Mouse (Mus musculus) heart, embryonic 15.5 days (tissue): ENCODE results near the gene Kcnh4. TPM values are rescaled to one million over a fixed set of nuclear protein-coding genes. Genes with fewer than 3 reads are reported as not detected.

Experiments used
- ATAC-seq: fragments of 200-750 bp; cut with Nextera tagmentation; replicated peaks from 2 replicates; pipeline ENCODE4 v1.8.0; 2017; ENCODE audit warnings: low read depth, moderate TSS enrichment; ENCODE audit not compliant: insufficient number of reproducible peaks, insufficient read depth, low FRiP score
- H3K27ac ChIP-seq: fragments of 300-500 bp; sonication (generic); 2 replicates; pipeline ENCODE4 v1.5.1; 2015; ENCODE audit warnings: mild to moderate bottlenecking, inconsistent platforms
- H3K27me3 ChIP-seq: fragments of 300-500 bp; sonication (generic); 2 replicates; pipeline ENCODE4 v1.6.1; 2015; ENCODE audit warnings: inconsistent platforms
- H3K36me3 ChIP-seq: fragments of 300-500 bp; sonication (generic); 2 replicates; pipeline ENCODE4 v1.6.1; 2015; ENCODE audit warnings: mild to moderate bottlenecking, inconsistent platforms
- H3K4me1 ChIP-seq: fragments of 300-500 bp; sonication (generic); replicated peaks from 2 replicates; pipeline ENCODE4 v1.6.1; 2015; ENCODE audit warnings: inconsistent platforms
- H3K4me2 ChIP-seq: fragments of 300-500 bp; sonication (generic); 2 replicates; pipeline ENCODE4 v1.6.1; 2015; ENCODE audit warnings: inconsistent platforms, mild to moderate bottlenecking, moderate library complexity
- H3K4me3 ChIP-seq: fragments of 300-500 bp; sonication (generic); 2 replicates; pipeline ENCODE4 v1.5.1; 2015; ENCODE audit warnings: mild to moderate bottlenecking, inconsistent platforms
- H3K9ac ChIP-seq: fragments of 300-500 bp; sonication (generic); 2 replicates; pipeline ENCODE4 v1.6.1; 2015; ENCODE audit warnings: mild to moderate bottlenecking, inconsistent platforms
- H3K9me3 ChIP-seq: fragments of 300-500 bp; sonication (generic); replicated peaks from 2 replicates; pipeline ENCODE4 v1.6.1; 2016; ENCODE audit warnings: inconsistent platforms
- WGBS: fragments of 180-500 bp; shearing (Covaris S2); methylation state at CpG from one replicate; pipeline ENCODE4 v1.1.7; 2015; ENCODE audit warnings: mixed read lengths; 5-methylcytosine and 5-hydroxymethylcytosine counted together
- polyA plus RNA-seq: library from polyadenylated mRNA; unstranded; fragments of >200 nt; fragmentation: Nextera tagmentation; extraction: Ambion mirVana; gene quantifications from 2 replicates; pipeline ENCODE4 v1.2.1, GENCODE M21; 2015

Gene Kcnh4
- polyA plus RNA-seq, 1 experiment from 2014 or later, result not detected

DNA sequence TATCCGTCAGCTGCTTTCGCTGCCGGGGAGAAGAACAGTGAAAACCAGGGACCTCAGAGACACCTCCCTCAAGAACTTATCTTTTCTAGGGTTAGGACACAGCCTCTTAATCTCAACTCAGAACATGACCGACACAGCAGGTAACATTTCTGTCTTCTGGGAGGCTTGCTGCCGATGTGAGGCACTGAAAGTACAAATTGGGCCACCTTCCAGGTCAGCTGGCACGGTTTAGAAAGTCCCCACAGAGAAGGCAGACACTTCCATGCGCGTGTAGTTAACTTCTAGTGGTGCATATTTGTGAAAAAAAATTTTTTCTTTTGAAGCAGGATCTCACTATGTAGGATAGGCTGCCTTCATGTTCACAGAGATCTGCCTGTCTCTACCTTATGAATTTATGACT is 24.5 kb upstream of the Kcnh4 start:
- no peak overlapping the region for H3K4me3 ChIP-seq
- no peak for ATAC-seq
- H3K4me2 ChIP-seq, result no peak overlapping the region
- H3K27me3 ChIP-seq, result no peaks in the 10 kb centered on the region
- H3K9ac ChIP-seq, result no peak overlapping the region
- peaks cover 2% of the 10 kb centered on the region; the same call in 1 of the 2 replicates for H3K4me1 ChIP-seq
- H3K9me3 ChIP-seq, result no peaks in the 10 kb centered on the region
- H3K27ac ChIP-seq, result no peak overlapping the region
- peaks cover 74% of the 10 kb centered on the region for H3K36me3 ChIP-seq
- 79% methylated on average over 8 of the region's 8 CpGs for WGBS

DNA sequence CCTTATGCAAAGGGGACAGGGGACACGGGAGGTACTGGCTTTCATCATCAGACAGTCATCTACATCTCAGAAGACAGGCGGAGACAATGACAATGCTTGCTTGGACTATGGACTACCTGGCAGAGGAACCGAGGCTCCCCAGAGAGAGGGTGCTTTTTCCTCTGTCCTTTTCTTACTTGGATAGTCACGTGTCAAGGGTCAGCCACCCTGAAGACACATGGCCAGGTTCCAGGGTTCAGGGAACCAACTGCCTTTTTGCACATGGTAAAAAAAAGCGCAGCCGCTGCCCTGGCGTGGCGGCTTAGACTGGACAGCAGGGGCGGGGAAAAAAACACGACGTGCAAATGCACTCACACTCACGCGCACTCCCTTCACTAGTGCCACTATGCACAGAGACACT is 22.8 kb upstream of the Kcnh4 start:
- Histone ChIP-seq H3K9ac (no peak overlapping the region), H3K9me3 (no peaks in the 10 kb centered on the region), H3K36me3 (peaks cover 72% of the 10 kb centered on the region), H3K27me3 (no peaks in the 10 kb centered on the region), H3K4me2 (no peak overlapping the region), H3K27ac (no peak overlapping the region), H3K4me3 (no peak overlapping the region), H3K4me1 (peaks cover 2% of the 10 kb centered on the region; the same call in 1 of the 2 replicates)
- 78% methylated on average over 13 of the region's 13 CpGs for WGBS
- ATAC-seq, result no peak

DNA sequence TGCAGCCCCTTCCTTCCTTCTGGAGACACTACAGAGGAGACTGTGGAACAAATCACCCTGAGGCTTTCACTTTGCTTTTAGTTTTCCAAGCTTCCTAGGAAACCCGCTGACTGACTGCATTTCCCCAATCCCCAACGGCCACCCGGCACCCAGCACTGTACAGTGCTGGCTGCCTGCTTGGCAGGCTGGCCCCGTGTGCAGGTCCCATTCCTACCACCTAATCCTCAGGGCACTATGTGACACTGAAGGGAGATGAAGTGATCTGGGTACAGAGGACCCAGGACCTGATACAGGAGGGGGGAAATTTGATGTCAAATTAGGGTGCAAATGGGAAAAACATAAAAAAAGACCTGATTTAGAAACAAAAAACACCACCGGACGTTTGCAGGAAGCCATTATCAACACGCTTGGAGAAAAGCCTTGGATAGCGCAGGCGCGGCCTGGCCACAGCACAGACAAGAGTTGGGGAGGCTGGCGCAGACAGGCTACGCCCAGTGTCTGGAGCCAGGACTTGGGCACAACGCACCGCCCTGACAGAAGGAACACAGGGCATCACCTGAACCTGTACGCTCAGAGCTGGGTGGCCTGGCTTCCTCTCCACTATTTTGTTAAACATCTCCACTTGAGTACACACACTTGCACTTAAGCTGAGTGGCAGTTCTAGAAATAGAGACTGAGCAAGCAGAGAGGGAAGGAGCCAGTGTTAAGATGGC is 22.2 kb upstream of the Kcnh4 start:
- Histone ChIP-seq H3K27me3 (no peaks in the 10 kb centered on the region), H3K4me2 (no peak overlapping the region), H3K4me1 (peaks cover 2% of the 10 kb centered on the region; the same call in 1 of the 2 replicates), H3K9ac (no peak overlapping the region), H3K9me3 (no peaks in the 10 kb centered on the region), H3K36me3 (peaks cover 66% of the 10 kb centered on the region), H3K27ac (peak overlapping the region; percentile 26; the same call in 1 of the 2 replicates), H3K4me3 (no peak overlapping the region)
- ATAC-seq, result no peak
- WGBS, result 72% methylated on average over 15 of the region's 15 CpGs

DNA sequence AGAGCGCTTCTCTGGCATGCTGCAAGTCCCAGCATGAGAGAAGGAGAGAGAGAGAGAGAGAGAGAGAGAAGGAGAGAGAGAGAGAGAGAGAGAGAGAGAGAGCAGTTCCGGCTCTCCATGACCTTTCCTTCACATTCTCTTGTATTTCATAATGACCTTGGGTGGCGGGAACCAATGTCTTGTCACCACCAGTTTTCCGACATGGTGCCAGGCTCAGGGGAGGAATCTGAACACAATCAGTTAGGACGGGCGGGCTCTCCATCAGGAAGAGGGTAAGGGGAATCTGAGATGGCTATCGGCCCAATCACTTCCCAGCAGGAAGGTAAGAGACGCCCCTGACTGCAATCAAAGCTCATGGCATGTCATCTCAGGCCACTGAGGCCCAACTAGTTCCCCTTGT is 20.5 kb upstream of the Kcnh4 start:
- 63% methylated on average over 8 of the region's 8 CpGs for WGBS
- ATAC-seq, result no peak

DNA sequence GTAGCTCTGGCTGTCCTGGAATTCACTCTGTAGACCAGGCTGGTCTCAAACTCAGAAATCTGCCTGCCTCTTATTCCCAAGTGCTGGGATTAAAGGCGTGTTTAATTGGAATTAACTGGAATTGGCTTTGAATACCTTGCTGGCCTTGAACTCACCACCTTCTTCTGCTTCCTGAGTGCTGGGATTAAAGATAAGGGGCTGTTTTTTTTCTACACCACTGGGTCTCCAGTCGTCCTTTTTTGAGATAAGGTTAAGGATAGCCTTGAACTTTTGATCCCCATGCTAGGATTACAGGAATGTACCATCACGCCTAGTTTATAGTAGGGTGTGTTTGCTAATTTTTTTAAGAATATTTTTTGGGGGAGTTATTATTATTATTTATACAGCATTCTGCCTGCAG is 18.3 kb upstream of the Kcnh4 start:
- WGBS, result 61% methylated on average over 3 of the region's 3 CpGs
- no peak for ATAC-seq
- no peaks in the 10 kb centered on the region for H3K27me3 ChIP-seq
- H3K4me1 ChIP-seq, result peaks cover 2% of the 10 kb centered on the region; the same call in 1 of the 2 replicates
- H3K36me3 ChIP-seq, result peaks cover 34% of the 10 kb centered on the region
- no peak overlapping the region for H3K4me2 ChIP-seq
- H3K27ac ChIP-seq, result no peak overlapping the region
- no peak overlapping the region for H3K4me3 ChIP-seq
- no peak overlapping the region for H3K9ac ChIP-seq
- no peaks in the 10 kb centered on the region for H3K9me3 ChIP-seq

More for the DNA sequence above, 20.5 kb upstream of the Kcnh4 start:
- no peaks in the 10 kb centered on the region for H3K9me3 ChIP-seq
- peaks cover 2% of the 10 kb centered on the region; the same call in 1 of the 2 replicates for H3K4me1 ChIP-seq
- H3K4me3 ChIP-seq, result no peak overlapping the region
- H3K27me3 ChIP-seq, result no peaks in the 10 kb centered on the region
- H3K36me3 ChIP-seq, result peaks cover 53% of the 10 kb centered on the region
- H3K4me2 ChIP-seq, result no peak overlapping the region
- H3K9ac ChIP-seq, result no peak overlapping the region
- H3K27ac ChIP-seq, result no peak overlapping the region

DNA sequence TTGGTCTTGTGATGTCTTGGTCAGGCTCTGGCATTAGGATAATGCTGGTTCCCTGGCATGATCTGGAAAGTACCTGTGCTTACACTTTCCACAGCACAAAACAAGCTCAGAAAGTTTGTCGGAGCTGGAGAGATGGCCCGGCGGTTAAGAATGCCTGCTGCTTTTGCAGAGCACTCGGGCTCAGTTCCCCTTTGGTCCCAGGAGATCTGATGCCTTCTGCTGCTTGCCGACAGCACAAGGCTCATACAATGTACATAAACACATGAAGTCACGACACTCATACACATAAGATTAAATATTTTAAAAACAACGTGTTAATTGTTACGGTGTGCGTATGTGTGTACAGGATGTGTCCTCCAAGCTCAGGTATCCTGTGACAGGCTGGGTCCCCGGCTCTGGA is 16.2 kb upstream of the Kcnh4 start:
- Histone ChIP-seq H3K4me2 (no peak overlapping the region), H3K27me3 (no peaks in the 10 kb centered on the region), H3K36me3 (peaks cover 15% of the 10 kb centered on the region), H3K4me1 (peaks cover 2% of the 10 kb centered on the region; the same call in 1 of the 2 replicates), H3K27ac (no peak overlapping the region), H3K9ac (no peak overlapping the region), H3K9me3 (no peaks in the 10 kb centered on the region), H3K4me3 (no peak overlapping the region)
- ATAC-seq, result no peak
- 80% methylated on average over 10 of the region's 10 CpGs for WGBS

DNA sequence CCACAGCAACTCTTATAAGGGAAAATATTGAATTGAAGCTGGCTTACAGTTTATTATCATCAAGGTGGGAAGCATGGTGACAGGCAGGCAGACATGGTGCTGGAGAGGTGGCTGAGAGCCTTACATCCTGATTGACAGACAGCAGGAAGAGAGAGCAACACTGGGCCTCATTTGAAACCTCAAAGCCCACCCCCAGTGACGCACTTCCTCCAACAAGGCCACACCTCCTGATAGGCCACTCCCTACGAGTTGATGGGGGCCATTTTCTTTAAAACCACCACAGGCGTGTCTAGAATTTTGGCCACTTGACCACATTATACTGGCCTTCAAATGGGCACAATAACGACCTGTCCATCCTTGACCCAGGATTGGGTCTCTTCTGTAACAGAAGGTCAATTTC is 14.5 kb upstream of the Kcnh4 start:
- Histone ChIP-seq H3K4me2 (no peak overlapping the region), H3K9ac (no peak overlapping the region), H3K36me3 (peaks cover 8% of the 10 kb centered on the region), H3K27me3 (no peaks in the 10 kb centered on the region), H3K4me1 (peaks cover 10% of the 10 kb centered on the region), H3K9me3 (no peaks in the 10 kb centered on the region), H3K4me3 (no peak overlapping the region), H3K27ac (no peak overlapping the region)
- 79% methylated on average over 4 of the region's 4 CpGs for WGBS
- no peak for ATAC-seq

DNA sequence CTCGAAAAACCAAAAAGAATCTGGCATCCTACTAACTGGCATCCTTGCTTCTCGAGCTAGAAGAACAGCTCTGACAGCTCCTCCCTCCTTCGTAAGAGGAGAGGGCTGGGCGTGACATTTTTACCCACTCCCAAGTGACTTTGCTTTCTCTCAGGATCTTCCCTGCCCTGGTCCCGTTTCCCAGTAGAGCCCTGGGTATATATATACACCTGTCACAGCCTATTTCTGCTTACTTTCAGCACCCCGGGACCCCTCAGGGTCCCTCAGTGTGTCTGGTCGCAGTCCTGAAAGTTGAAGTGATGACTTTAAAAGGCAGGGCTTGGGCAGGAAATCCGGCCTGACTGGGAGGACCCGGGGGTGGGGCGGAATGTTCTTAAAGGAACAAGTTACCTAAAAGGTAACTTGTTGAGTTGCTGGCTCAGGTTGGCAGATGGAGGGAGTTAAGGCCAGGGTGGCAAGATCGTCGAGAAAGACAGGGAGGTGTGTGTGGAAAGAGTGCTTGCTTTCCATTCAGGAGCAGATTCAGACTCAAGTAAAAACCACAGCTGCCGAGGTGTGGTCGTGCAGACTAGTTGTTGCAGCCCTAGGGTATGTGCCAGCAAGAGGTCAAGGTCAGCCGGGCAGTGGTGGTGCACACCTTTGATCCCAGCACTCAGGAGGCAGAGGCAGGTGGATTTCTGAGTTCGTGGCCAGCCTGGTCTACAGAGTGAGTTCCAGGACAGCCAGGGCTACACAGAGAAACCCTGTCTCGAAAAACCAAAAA is 11.1 kb upstream of the Kcnh4 start, which contains the start of gene Ghdc:
Gene Ghdc (minus strand): TSS at position 312 of the 763 bp plus-strand sequence.
- Histone ChIP-seq H3K36me3 (no peaks in the 10 kb centered on the region), H3K4me2 (peak within 1 kb of the TSS; percentile 74), H3K4me1 (peaks cover 11% of the 10 kb centered on the region), H3K9me3 (no peaks in the 10 kb centered on the region), H3K27me3 (no peaks in the 10 kb centered on the region), H3K4me3 (peak within 1 kb of the TSS; percentile 78), H3K27ac (peak within 1 kb of the TSS; percentile 75), H3K9ac (peak within 1 kb of the TSS; percentile 68)
- peak; percentile 63; the same call in 1 of the 2 replicates for ATAC-seq
- 15% methylated on average over 17 of the region's 17 CpGs for WGBS

DNA sequence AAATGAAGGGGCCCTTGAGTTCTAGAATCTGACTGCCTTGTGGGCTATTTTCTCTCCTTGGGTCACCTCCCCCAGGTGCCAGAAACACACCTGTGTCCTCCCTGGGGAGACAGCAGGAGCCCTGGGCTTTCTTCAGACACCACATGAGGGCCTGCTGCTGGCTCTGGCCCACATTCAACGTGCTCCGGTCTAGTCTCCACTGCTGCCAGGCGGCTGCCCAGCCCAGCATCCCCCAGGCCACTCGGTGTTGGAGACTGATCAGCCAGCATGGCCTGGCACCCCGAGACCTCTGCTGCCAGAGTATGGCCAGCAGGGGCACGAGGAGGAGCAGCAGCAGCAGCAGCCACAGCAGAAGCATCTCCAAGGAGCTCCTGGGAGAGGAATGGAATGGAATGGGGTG is 10.2 kb upstream of the Kcnh4 start:
- H3K27me3 ChIP-seq, result no peaks in the 10 kb centered on the region
- no peak for ATAC-seq
- H3K4me2 ChIP-seq, result peak overlapping the region; percentile 74
- H3K9ac ChIP-seq, result peak overlapping the region; percentile 68
- peaks cover 11% of the 10 kb centered on the region for H3K4me1 ChIP-seq
- no peaks in the 10 kb centered on the region for H3K9me3 ChIP-seq
- 0 out of 2 replicates have a peak overlapping the region, but pooled peaks have one; percentile 75 for H3K27ac ChIP-seq
- WGBS, result 49% methylated on average over 6 of the region's 6 CpGs
- H3K4me3 ChIP-seq, result peak overlapping the region; percentile 78
- H3K36me3 ChIP-seq, result no peaks in the 10 kb centered on the region

DNA sequence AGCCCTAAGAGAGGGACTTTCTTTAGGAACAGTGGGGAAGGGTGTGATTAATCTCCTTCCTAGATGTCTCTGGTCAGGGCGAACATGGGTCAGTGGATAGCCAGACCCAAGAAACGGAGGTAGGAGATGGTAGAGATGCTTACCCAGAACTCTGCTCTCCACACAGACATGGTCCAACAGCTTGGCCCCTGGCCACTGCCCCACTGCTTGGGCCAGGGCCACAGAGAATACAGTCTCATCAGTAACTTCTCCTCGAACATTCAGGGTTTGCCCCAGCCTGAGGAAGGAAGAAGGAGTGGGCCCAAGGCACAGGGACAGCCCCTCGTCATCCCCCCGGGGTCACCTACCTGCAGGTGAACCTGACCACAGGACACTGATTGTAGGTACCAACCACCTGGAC is 8.1 kb upstream of the Kcnh4 start:
- ATAC-seq, result no peak
- Histone ChIP-seq H3K36me3 (no peaks in the 10 kb centered on the region), H3K9ac (no peak overlapping the region), H3K4me1 (peaks cover 11% of the 10 kb centered on the region), H3K27me3 (no peaks in the 10 kb centered on the region), H3K9me3 (no peaks in the 10 kb centered on the region), H3K4me2 (no peak overlapping the region), H3K27ac (no peak overlapping the region), H3K4me3 (no peak overlapping the region)
- WGBS, result 86% methylated on average over 5 of the region's 5 CpGs

DNA sequence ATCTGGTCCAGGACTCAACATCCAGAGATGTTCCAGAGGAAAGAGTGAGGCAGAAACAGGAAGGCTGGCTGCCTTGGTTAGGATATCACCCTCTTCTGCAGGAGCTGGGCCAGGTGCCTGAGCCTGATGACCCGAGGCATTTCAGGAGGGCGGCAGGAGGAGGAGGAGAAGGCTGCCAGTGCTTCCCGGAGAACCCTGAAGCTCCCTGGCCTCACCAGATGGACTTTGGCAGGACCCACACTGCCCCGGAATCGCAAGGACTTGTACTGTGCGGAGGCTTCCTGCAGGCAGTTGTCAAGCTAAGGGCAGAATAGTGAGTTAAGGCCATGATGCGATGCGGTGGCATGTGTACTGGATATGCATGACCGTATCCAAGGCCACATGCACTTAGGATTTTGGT is 7.0 kb upstream of the Kcnh4 start:
- no peak overlapping the region for H3K4me2 ChIP-seq
- H3K36me3 ChIP-seq, result no peaks in the 10 kb centered on the region
- ATAC-seq, result no peak
- 71% methylated on average over 9 of the region's 9 CpGs for WGBS
- H3K9me3 ChIP-seq, result no peaks in the 10 kb centered on the region
- no peak overlapping the region for H3K4me3 ChIP-seq
- H3K4me1 ChIP-seq, result peaks cover 15% of the 10 kb centered on the region
- H3K27me3 ChIP-seq, result peaks cover 3% of the 10 kb centered on the region; the same call in 1 of the 2 replicates
- no peak overlapping the region for H3K9ac ChIP-seq
- H3K27ac ChIP-seq, result no peak overlapping the region
